In genomic region chr16:31200790-31201567, GRCm38 (mm10) we compare ENCODE assay signal across 8 mouse cellular contexts. TPM values are rescaled to one million over a fixed set of nuclear protein-coding genes. Genes with fewer than 3 reads are reported as not detected.
DNase-seq lines count a peak whose midpoint lies in the region; ATAC-seq and TF ChIP-seq lines count a peak whose summit lies in the region.

Acap2 (minus strand) TSS chr16:31201245.

- peak within 1 kb of the TSS; percentile 94 for H3K27ac ChIP-seq in hindbrain, embryonic 10.5 days
- peak within 1 kb of the TSS; percentile 97 for H3K27ac ChIP-seq in lung, postnatal 0 days (ENCODE audit: low read length)

- H3K36me3 ChIP-seq in hindbrain, embryonic 10.5 days = no peaks in the 10 kb centered on the region
- H3K36me3 ChIP-seq in lung, postnatal 0 days (ENCODE audit: insufficient read depth, low read length) = no peaks in the 10 kb centered on the region

- under 1% methylated on average over 73 of the region's 73 CpGs for WGBS in hindbrain, embryonic 10.5 days
- WGBS in lung, postnatal 0 days = 1% methylated on average over 66 of the region's 73 CpGs

- ATAC-seq in frontal cortex, adult (ENCODE audit: low TSS enrichment) = peak; percentile 94
- ATAC-seq in lung, postnatal 0 days = peak; percentile 99

- no peak for TF ChIP-seq CTCF in lung, postnatal 0 days (IDR thresholded peaks at IDR 0.05)

- H3K9ac ChIP-seq in lung, postnatal 0 days (replicated peaks; ENCODE audit: low read depth) = peak within 1 kb of the TSS; percentile 97

- no peaks in the 10 kb centered on the region for H3K27me3 ChIP-seq in hindbrain, embryonic 10.5 days (ENCODE audit: insufficient read depth, poor library complexity, severe bottlenecking)
- no peaks in the 10 kb centered on the region for H3K27me3 ChIP-seq in lung, postnatal 0 days (replicated peaks; ENCODE audit: insufficient read depth, low read length)

- no peak for TF ChIP-seq EP300 in lung, postnatal 0 days (IDR thresholded peaks at IDR 0.05)

- DNase-seq in MN1 (ENCODE audit: low spot score) = peak; percentile 95
- DNase-seq in cerebellum, adult 9-10 months = peak; percentile 97
- DNase-seq in hindbrain, embryonic 10.5 days (ENCODE audit: low spot score) = peak; percentile 98
- peak; percentile 99 for DNase-seq in layer of hippocampus, adult 9-11 months
- peak; percentile 99 for DNase-seq in lung, postnatal 0 days (ENCODE audit: low spot score)
- peak; percentile 96 for DNase-seq in ovary, postnatal 14 days (ENCODE audit: low spot score)
- DNase-seq in thymus, postnatal 14 days = peak; percentile 98

- peaks cover 32% of the 10 kb centered on the region for H3K4me1 ChIP-seq in hindbrain, embryonic 10.5 days (replicated peaks)
- H3K4me1 ChIP-seq in lung, postnatal 0 days (ENCODE audit: insufficient read depth, low read depth, low read length) = peaks cover 16% of the 10 kb centered on the region; the same call in 1 of the 2 replicates

- no peaks in the 10 kb centered on the region for H3K9me3 ChIP-seq in hindbrain, embryonic 10.5 days
- no peaks in the 10 kb centered on the region for H3K9me3 ChIP-seq in lung, postnatal 0 days (ENCODE audit: low read length)

- H3K4me2 ChIP-seq in lung, postnatal 0 days (replicated peaks; ENCODE audit: low read depth, low read length) = peak within 1 kb of the TSS; percentile 83

- peak within 1 kb of the TSS; percentile 98 for H3K4me3 ChIP-seq in hindbrain, embryonic 10.5 days
- peak within 1 kb of the TSS; percentile 99 for H3K4me3 ChIP-seq in lung, postnatal 0 days (ENCODE audit: low read depth, low read length)

RNA-seq across cellular contexts. Expression of gene Acap2, which starts in this region (rescaled TPM):
- polyA plus RNA-seq in hindbrain, embryonic 10.5 days (2016; fragmentation: Nextera tagmentation; extraction: Ambion mirVana) = 16.8 and 20.1 TPM in 2 replicates
- polyA plus RNA-seq in lung, postnatal 0 days (2015; fragmentation: Nextera tagmentation; extraction: Ambion mirVana) = 22.0 and 25.1 TPM in 2 replicates

Comparison
In these comparisons a context has a peak if more than half of its experiments do, and no peak if none do; other contexts are left out.
1. Peak in every context shown above with its lines: DNase-seq, ATAC-seq, H3K4me3 ChIP-seq and H3K27ac ChIP-seq.